Mouse (Mus musculus): Measurements from ENCODE around the gene H2-T24. TPM values are rescaled to one million over a fixed set of nuclear protein-coding genes. Genes with fewer than 3 reads are reported as not detected.

Gene H2-T24
- polyA plus RNA-seq, 1 experiment from 2014 or later = 1.4 TPM

DNA sequence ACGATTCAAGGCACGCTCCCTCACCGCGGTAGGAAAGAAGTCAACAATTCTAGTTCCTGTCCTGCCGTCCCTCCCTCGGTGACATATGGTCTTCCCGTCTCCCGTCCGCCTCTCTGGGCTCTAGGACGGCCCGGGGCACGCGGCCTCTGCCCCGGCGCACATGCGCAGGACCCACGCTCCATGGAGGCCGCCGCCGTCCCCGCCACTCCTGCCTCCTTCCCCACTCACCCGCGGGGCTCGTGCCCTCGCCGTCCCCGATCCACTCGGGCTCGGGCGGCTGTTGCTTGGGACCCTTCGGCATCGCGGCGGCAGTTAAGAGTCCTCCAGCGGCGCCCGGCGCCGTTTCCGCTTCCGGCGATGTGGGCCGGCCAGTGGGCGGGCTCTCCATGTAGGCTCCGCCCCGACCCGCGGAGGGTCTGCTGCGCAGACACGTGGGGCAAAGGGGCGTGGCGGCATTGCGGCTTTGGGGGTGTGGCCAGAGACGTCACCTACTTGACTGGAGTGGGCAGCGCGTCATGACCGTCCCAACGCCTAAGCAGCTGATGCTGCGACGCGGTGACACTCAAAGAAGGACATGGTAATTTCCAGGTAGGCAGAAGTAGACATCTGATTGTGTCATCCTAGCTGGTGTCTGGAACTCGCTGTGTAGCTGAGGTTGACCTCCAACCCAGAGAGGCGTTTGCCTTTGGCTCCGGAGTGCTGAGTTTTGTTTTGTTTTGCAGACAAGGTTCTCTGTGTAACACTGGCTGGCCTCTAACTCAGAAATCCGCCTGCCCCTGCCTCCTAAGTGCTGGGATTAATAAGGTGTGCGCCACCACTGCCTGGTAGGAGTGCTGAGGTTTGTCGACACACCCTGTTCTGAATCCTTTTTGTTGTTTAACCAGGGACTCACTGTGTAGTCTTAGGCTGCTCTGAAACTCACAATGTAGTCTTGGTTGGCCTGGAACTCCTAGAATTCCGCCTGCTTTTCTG is 50.7 kb downstream of the H2-T24 start, which contains the start of gene Abcf1:
Gene Abcf1 (minus strand): TSS at position 344 of the 972 bp plus-strand sequence.
- no peaks in the 10 kb centered on the region for H3K27me3 ChIP-seq (replicated peaks; ENCODE audit: control insufficient read depth, insufficient read depth, low read length)
- H3K9ac ChIP-seq (ENCODE audit: low read depth, low read length) = peak within 1 kb of the TSS; percentile 59
- H3K36me3 ChIP-seq (ENCODE audit: control insufficient read depth, insufficient read depth) = peaks cover 22% of the 10 kb centered on the region
- H3K4me3 ChIP-seq (ENCODE audit: low read depth, low read length) = peak within 1 kb of the TSS; percentile 77
- TF ChIP-seq CTCF (IDR thresholded peaks at IDR 0.05; ENCODE audit: low read depth) = no peak
- WGBS = under 1% methylated on average over 68 of the region's 68 CpGs
- peak within 1 kb of the TSS; percentile 77 for H3K27ac ChIP-seq (ENCODE audit: low read depth, low read length)
- no peaks in the 10 kb centered on the region for H3K9me3 ChIP-seq (ENCODE audit: control insufficient read depth)
- peak within 1 kb of the TSS; percentile 78 for H3K4me2 ChIP-seq (replicated peaks; ENCODE audit: low read depth)
- ATAC-seq = peak; percentile 93
- 0 out of 2 replicates have a peak, but pooled peaks cover 5% of the 10 kb centered on the region for H3K4me1 ChIP-seq (replicated peaks; ENCODE audit: control insufficient read depth, insufficient read depth, low read length)

DNA sequence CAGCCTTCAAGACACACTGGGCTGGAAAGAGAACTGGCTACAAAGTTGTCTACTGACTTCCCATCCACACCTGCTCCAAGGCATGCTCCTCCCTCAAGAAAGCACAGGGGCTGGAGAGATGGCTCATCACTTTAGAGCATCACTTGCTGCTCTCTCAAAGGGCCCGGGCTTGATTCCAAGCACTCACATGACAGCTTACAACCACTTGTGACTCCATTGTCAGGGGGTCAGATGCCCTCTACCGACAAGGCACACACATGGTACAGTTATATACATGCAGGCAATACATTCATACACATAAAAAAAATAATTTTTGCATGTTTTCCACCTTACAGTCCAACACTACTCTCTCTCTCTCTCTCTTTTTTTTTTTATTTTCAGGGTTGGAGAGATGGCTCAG is 52.7 kb downstream of the H2-T24 start:
- H3K4me3 ChIP-seq (ENCODE audit: low read depth, low read length) = no peak overlapping the region
- H3K4me1 ChIP-seq (replicated peaks; ENCODE audit: control insufficient read depth, insufficient read depth, low read length) = 0 out of 2 replicates have a peak, but pooled peaks cover 5% of the 10 kb centered on the region
- no peak for ATAC-seq
- no peak for TF ChIP-seq CTCF (IDR thresholded peaks at IDR 0.05; ENCODE audit: low read depth)
- peaks cover 31% of the 10 kb centered on the region for H3K36me3 ChIP-seq (ENCODE audit: control insufficient read depth, insufficient read depth)
- no peaks in the 10 kb centered on the region for H3K27me3 ChIP-seq (replicated peaks; ENCODE audit: control insufficient read depth, insufficient read depth, low read length)
- no peak overlapping the region for H3K9ac ChIP-seq (ENCODE audit: low read depth, low read length)
- no peak overlapping the region for H3K27ac ChIP-seq (ENCODE audit: low read depth, low read length)
- H3K4me2 ChIP-seq (replicated peaks; ENCODE audit: low read depth) = no peak overlapping the region
- 78% methylated on average over 2 of the region's 2 CpGs for WGBS
- H3K9me3 ChIP-seq (ENCODE audit: control insufficient read depth) = no peaks in the 10 kb centered on the region

DNA sequence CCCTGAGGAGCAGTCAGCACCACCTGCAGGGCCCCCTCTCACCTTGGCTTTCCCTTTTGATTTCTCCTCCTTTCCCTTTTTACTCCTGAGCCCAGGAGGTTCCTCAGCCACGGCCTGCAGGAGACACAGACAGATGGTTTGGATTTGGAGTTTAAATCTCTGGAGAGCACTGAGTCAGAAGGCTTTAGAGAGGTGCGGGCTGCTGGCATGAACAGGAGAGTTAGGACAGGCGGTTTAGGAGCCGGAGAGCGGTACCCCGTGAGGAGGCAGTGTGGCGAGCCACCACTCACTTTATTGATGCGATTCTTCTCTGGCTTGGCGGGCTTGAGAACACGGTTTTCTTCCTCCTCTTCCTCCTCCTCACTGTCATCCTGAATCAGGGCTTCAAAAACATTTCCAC is 57.1 kb downstream of the H2-T24 start:
- Histone ChIP-seq H3K4me2 (replicated peaks; ENCODE audit: low read depth) (no peak overlapping the region), H3K4me3 (ENCODE audit: low read depth, low read length) (no peak overlapping the region), H3K9me3 (ENCODE audit: control insufficient read depth) (no peaks in the 10 kb centered on the region), H3K27ac (ENCODE audit: low read depth, low read length) (no peak overlapping the region), H3K36me3 (ENCODE audit: control insufficient read depth, insufficient read depth) (peaks cover 74% of the 10 kb centered on the region), H3K27me3 (replicated peaks; ENCODE audit: control insufficient read depth, insufficient read depth, low read length) (no peaks in the 10 kb centered on the region), H3K9ac (ENCODE audit: low read depth, low read length) (no peak overlapping the region), H3K4me1 (replicated peaks; ENCODE audit: control insufficient read depth, insufficient read depth, low read length) (no peaks in the 10 kb centered on the region)
- WGBS = 91% methylated on average over 10 of the region's 10 CpGs
- ATAC-seq = no peak
- TF ChIP-seq CTCF (IDR thresholded peaks at IDR 0.05; ENCODE audit: low read depth) = no peak

DNA sequence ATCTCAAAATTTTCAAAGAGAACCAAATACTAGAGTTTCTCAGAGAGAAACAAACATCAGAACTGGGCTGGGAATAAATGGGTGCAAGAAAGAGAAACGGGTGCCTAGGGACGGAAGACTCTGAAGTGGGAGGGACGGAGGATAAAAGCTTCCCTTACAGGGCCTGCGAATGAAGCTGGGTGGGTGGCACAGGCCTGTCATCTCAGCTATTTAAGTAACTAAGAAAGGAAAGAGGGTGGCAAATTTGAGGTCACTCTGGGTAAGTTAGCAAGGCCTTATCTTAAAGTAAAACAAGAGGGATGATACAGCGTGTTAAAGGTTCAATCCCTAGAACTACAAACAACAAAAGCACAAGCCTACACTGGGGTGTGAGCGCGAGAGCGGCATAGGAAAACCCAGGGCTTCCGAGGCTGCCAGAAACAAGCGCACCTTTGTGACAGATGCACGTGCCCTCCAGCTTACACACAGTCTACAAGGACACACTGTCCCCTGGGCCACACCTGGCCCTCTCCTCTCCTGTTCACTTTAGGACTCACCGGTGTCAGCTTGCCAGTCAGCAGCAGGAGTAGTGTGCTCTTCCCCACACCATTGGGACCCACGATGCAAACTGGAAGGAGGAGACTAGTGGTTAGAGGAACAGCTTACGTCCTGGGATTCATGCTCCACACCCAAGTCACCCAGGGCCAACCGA is 61.7 kb downstream of the H2-T24 start:
- WGBS = 95% methylated on average over 15 of the region's 15 CpGs
- Histone ChIP-seq H3K4me3 (ENCODE audit: low read depth, low read length) (no peak overlapping the region), H3K36me3 (ENCODE audit: control insufficient read depth, insufficient read depth) (peaks cover 84% of the 10 kb centered on the region), H3K27me3 (replicated peaks; ENCODE audit: control insufficient read depth, insufficient read depth, low read length) (no peaks in the 10 kb centered on the region), H3K9me3 (ENCODE audit: control insufficient read depth) (no peaks in the 10 kb centered on the region), H3K4me2 (replicated peaks; ENCODE audit: low read depth) (no peak overlapping the region), H3K4me1 (replicated peaks; ENCODE audit: control insufficient read depth, insufficient read depth, low read length) (no peaks in the 10 kb centered on the region), H3K27ac (ENCODE audit: low read depth, low read length) (no peak overlapping the region), H3K9ac (ENCODE audit: low read depth, low read length) (no peak overlapping the region)
- ATAC-seq = no peak
- TF ChIP-seq CTCF (IDR thresholded peaks at IDR 0.05; ENCODE audit: low read depth) = no peak

MicroRNAs within 50 kb of the gene (microRNA counts, 519-probe panel; counts per million panel counts)
- microRNA mmu-miR-877 = 1,981 counts per million, percentile 13 among the panel's probes with 10 or more counts

Small RNAs within 50 kb of the gene (microRNA-seq; reads per million reads assigned to microRNA genes)
- 41.3 reads per million, percentile 36 among the genes with 10 or more reads in this experiment for gene Mir877

Other genes starting within 250 kb of the H2-T24 start
- 34.6 and 36.9 TPM in 2 replicates for gene Ier3, start 198.9 kb downstream of the H2-T24 start, polyA plus RNA-seq (2015; fragmentation: Nextera tagmentation; extraction: Ambion mirVana)
- 56.4 and 57.8 TPM in 2 replicates for gene Flot1, start 197.3 kb downstream of the H2-T24 start, polyA plus RNA-seq (2015; fragmentation: Nextera tagmentation; extraction: Ambion mirVana)
- 233 and 240 TPM in 2 replicates for gene Tubb5, start 182.3 kb downstream of the H2-T24 start, polyA plus RNA-seq (2015; fragmentation: Nextera tagmentation; extraction: Ambion mirVana)
- 2.3 and 2.7 TPM in 2 replicates for gene Mdc1, start 179.0 kb downstream of the H2-T24 start, polyA plus RNA-seq (2015; fragmentation: Nextera tagmentation; extraction: Ambion mirVana)
- gene Nrm, start 159.2 kb downstream of the H2-T24 start, polyA plus RNA-seq (2015; fragmentation: Nextera tagmentation; extraction: Ambion mirVana) = 19.8 and 20.6 TPM in 2 replicates
- 15.2 and 15.6 TPM in 2 replicates for gene Ppp1r18, start 155.0 kb downstream of the H2-T24 start, polyA plus RNA-seq (2015; fragmentation: Nextera tagmentation; extraction: Ambion mirVana)
- 17.2 and 18.1 TPM in 2 replicates for gene Dhx16, start 140.7 kb downstream of the H2-T24 start, polyA plus RNA-seq (2015; fragmentation: Nextera tagmentation; extraction: Ambion mirVana)
- gene 2310061I04Rik, start 123.1 kb downstream of the H2-T24 start, polyA plus RNA-seq (2015; fragmentation: Nextera tagmentation; extraction: Ambion mirVana) = 31.5 and 32.3 TPM in 2 replicates
- gene Atat1, start 110.5 kb downstream of the H2-T24 start, polyA plus RNA-seq (2015; fragmentation: Nextera tagmentation; extraction: Ambion mirVana) = 11.0 and 11.9 TPM in 2 replicates
- 81.6 and 85.7 TPM in 2 replicates for gene Mrps18b, start 104.2 kb downstream of the H2-T24 start, polyA plus RNA-seq (2015; fragmentation: Nextera tagmentation; extraction: Ambion mirVana)
- gene Ppp1r10, start 104.1 kb downstream of the H2-T24 start, polyA plus RNA-seq (2015; fragmentation: Nextera tagmentation; extraction: Ambion mirVana) = 13.8 and 14.3 TPM in 2 replicates
- gene Abcf1, start 50.8 kb downstream of the H2-T24 start, polyA plus RNA-seq (2015; fragmentation: Nextera tagmentation; extraction: Ambion mirVana) = 84.1 and 91.1 TPM in 2 replicates
- 29.4 and 33.9 TPM in 2 replicates for gene Gnl1, start 40.7 kb downstream of the H2-T24 start, polyA plus RNA-seq (2015; fragmentation: Nextera tagmentation; extraction: Ambion mirVana)
- 9.4 and 9.6 TPM in 2 replicates for gene Prr3, start 40.3 kb downstream of the H2-T24 start, polyA plus RNA-seq (2015; fragmentation: Nextera tagmentation; extraction: Ambion mirVana)
- gene H2-T23, start 12.3 kb upstream of the H2-T24 start, polyA plus RNA-seq (2015; fragmentation: Nextera tagmentation; extraction: Ambion mirVana) = 68.3 and 71.7 TPM in 2 replicates
- 19.5 and 21.2 TPM in 2 replicates for gene H2-T22, start 22.2 kb upstream of the H2-T24 start, polyA plus RNA-seq (2015; fragmentation: Nextera tagmentation; extraction: Ambion mirVana)
- 2.8 and 3.1 TPM in 2 replicates for gene Gm6034, start 22.4 kb upstream of the H2-T24 start, polyA plus RNA-seq (2015; fragmentation: Nextera tagmentation; extraction: Ambion mirVana)
- 84.2 and 86.5 TPM in 2 replicates for gene Gm11127, start 37.8 kb upstream of the H2-T24 start, polyA plus RNA-seq (2015; fragmentation: Nextera tagmentation; extraction: Ambion mirVana)
- gene Gm19684, start 101.1 kb upstream of the H2-T24 start, polyA plus RNA-seq (2015; fragmentation: Nextera tagmentation; extraction: Ambion mirVana) = 0.17 TPM in 1 of 2 replicates, not detected in the other
- gene Gm7030, start 108.9 kb upstream of the H2-T24 start, polyA plus RNA-seq (2015; fragmentation: Nextera tagmentation; extraction: Ambion mirVana) = 0.93 and 1.3 TPM in 2 replicates
- gene Gm8909, start 148.0 kb upstream of the H2-T24 start, polyA plus RNA-seq (2015; fragmentation: Nextera tagmentation; extraction: Ambion mirVana) = 28.7 and 31.1 TPM in 2 replicates
- 53.3 and 65.3 TPM in 2 replicates for gene H2-T3, start 169.7 kb upstream of the H2-T24 start, polyA plus RNA-seq (2015; fragmentation: Nextera tagmentation; extraction: Ambion mirVana)
- 103 and 110 TPM in 2 replicates for gene Rpp21, start 237.5 kb upstream of the H2-T24 start, polyA plus RNA-seq (2015; fragmentation: Nextera tagmentation; extraction: Ambion mirVana)